Mouse (Mus musculus): ENCODE measurements at regions not wholly inside any gene's neighbourhood (a gene's known extent, or its start where the extent isn't known, plus 50 kb on each side); places are given as distances from the start of the nearest gene placed in this dataset.

DNA sequence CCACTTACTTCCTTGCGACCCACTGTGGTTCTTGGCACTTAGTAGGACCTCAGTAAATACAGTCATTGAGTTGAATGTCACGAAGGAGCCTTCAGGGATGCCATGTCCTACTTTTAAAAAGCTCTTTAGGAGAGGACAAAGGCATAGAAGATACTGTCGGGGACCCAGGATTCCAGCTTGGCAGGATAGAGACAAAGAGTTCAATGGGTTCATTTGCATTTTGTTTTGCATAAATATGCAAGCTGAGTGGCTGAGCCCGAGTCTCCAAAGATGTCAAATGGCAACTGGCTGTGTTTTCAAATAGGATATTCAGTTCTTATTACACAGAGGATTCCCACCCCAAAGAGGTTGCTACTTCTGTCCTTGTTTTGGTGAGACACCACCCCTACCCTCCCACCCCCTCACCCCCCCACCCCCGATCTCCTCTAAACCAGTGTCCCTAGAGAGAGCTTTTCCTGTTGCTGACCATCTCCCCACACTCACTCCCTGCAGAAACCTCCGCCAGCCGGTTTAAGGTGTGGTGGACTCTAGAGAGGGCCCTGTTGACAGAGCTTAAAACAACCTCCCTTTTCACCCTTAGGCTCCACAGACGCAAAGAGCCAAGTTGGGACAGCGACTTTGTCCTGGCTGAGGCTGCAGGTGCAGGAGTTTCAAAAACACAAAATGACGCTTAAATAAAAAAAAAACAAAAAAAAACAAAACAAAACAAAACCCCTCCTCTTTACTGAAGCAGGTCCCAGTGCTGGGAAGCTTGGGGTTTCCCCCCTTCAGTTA, 57.9 kb downstream of the Sox9 start:
- no peak for DNase-seq (ENCODE audit: low spot score)

DNA sequence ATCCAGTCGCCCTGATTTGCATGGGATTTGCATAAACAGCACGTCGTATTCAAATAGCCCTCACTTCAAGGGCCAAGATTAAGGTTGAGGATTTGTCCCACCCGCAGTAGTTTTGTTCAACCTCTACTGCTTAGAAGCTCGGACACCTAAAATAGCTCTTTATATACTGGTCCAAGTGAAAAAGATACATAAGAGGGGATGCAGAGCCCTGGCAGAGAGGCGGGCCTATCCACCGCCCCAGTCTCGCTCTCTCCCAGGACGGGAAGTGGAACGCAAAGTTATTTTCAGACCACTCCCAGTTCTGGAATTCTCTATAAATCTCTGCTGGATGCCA, 58.4 kb downstream of the Sox9 start:
- no peak for DNase-seq (ENCODE audit: low spot score)

DNA sequence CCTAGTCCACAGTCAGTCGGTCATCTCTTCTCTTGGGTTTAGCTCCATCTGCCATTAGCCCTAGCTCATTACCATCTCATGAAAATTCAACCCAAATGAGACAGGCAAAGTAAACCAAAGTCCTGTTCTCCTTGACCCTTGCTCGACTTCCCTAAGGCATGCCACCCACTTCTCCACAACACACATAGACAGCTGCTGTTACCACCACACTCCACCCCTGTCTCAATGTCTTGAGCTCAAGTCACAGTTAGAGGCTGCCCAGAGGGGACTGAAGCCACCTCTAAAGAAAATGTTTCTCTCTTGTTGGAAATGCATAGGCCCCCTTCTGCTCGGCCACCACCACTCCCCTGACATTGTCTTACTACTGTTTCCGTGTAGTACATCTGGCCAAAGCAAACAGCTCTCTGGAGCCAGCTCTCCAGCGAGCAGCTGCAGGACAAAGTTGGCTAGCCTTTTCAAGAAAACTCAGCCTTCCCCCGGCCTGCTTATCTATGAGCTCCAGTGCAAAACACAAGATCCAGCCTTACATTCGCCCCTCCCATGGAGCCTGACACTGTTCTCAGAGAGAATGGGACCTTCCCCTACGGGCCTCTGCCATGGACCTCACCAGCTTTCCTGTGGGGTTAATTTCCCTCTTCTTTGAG, 62.4 kb downstream of the Sox9 start:
- DNase-seq (ENCODE audit: low spot score), result no peak

DNA sequence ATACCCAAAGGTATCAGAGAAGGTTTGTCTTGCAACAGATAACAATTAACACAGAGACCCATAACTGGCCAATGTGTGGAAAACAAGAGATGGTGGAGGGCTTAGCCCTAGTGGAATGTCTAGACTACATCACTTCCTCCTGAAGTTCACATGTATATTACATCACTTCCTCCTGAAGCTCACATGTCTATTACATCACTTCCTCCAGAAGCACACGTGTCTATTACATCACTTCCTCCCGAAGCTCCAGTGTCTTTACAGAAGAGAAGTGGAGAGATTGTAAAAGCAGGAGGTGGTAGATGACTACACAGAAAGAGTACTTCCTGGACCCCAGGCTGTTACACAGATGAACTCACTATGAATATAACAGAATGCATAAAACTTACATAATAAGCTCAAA, 65.1 kb downstream of the Sox9 start:
- DNase-seq (ENCODE audit: low spot score), result no peak

DNA sequence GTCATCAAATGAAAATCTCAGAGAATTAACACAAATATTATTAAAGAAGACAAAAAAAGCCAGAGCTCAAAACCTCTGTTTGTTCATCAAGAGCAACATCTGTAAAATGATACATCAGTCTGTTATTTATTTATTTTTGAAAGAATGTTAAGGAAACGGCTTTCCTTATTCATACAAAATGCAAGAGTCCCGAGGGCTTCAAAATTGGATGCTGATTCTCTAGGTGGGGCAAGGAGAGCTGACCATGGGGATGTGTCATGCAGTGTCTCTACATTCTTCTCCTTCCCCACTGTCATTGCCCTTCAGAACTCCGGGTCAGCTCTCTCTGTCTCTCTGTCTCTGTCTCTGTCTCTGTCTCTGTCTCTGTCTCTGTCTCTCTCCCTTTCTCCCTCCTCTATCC, 65.8 kb downstream of the Sox9 start:
- no peak for DNase-seq (ENCODE audit: low spot score)

DNA sequence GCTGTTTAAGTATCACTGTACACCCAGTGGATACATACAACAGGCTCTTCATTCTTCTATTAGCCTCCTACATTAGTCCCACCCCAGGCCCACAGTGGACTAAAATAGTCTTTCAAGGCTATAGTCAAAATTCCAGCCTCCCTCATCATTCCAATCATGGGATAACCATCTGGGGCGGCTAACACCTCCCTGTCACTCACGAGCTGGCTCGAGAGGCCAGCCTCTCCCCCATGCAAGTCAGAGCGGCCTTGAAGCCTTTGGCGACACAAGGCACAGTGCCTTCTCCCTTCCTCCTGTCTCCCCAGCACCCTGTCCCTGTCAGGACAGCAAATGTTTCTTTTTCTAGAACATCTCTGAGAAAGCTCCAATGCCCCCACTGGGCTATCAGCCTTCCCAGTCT, 68.0 kb downstream of the Sox9 start:
- DNase-seq (ENCODE audit: low spot score), result no peak

DNA sequence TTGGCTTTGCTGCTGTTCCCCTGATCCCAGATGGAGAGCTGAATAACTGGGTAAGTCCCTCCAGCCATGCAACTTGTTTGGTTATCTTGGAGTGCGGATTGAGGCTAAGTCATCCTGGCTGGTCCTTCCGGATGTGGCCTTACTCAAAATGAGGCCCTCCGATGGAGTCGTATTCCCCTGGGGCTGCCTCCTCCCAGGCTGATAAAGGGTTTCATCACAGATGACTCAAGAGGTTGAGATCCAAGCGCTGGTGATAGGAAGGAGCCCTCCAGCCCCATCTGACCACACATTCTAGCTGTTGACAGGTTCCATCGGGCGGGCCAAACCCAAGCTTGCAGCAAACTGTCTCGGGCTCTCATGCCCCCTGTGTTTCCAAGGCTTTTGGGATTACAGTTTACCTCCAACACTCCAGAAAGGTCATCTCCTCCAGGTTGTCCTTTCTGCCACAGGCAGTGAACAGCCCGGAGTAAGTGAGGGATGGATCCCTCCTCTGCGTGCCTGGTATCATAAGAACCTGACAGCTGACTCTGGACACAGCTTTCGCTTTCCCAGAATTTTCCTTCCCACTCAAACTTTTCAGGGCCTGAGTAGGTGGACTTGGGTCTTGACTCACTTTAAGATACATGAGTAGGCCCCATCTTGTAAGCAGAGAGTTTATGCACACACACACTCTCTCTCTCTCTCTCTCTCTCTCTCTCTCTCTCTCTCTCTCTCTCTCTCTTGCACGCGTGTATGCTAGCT, 68.7 kb downstream of the Sox9 start:
- DNase-seq (ENCODE audit: low spot score), result peak; percentile 15

DNA sequence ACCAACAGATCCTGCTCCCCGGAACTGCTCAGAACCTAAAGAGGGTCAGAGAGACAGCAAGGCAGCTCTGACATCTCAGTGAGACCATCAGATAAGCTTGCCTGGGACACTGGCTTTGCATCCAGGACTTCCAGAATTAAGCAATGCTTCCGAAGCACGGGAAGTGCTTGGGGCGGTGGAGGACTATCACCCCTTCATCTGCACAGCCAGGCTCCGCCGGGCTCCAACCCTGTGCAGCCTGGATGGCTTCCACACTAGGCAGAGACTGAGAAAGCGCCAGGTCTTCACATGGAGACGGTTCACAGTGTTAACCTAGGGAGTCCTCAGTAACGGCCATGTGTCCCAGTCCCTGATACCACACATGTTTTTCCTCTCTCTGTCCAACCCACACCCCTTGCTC, 69.3 kb downstream of the Sox9 start:
- DNase-seq (ENCODE audit: low spot score), result no peak

DNA sequence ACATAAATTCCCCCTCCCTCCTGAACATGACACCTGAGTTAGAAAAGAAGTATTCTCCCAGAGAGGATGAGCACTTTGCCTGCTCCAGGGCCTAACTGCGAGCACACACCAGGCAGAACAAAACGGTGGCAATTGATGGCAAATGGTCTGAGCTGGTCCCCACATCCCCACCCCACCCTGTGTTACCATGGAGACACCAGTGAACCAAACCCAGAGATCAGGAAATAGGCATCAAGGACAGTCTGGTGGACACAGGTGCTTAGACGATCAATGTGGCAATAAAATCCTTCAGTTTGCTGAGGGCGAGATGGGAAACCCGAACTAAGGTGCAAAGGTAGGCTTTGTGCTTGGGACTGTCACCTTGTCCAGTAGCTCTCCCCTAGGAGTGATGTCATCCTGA, 74.0 kb downstream of the Sox9 start:
- DNase-seq (ENCODE audit: low spot score), result no peak

DNA sequence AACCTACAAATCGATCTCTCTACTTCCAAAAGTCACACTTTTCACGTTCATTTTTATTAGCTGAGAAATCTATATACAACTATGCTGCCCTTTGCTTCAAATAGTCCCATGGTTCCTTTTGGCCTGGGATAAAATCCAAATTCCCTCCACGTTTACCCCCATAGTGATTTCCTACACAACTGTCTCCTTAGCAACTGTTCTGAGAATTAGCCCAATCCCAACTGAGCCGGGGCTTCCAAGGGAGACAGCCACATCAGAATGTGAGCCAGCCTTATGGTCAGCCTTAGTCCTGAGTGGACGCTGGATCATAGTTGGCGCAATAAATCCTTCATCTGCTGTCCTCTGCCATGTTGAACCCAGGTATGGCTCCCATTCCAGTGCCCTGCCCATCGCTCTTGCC, 77.3 kb downstream of the Sox9 start:
- DNase-seq (ENCODE audit: low spot score), result no peak

DNA sequence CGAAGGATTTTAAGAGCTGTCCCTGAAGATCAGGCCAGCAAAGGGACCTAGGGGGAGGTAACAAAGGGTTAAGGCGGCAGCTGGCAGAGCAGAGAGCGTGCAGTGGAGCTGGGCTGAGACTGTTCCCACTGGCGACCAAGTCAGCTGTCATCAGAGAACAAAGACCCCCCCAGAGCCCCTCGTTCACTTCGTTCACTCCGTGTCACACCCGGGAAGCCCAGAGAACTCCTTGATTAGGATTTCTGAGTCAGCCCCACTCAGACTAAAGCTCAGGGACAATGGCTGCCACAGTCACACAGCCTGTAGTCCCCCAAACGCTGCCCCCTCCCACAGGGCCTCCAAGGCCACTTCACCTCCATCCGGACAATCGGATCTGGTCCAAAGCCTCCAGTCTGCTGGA, 78.8 kb downstream of the Sox9 start:
- no peak for DNase-seq (ENCODE audit: low spot score)

DNA sequence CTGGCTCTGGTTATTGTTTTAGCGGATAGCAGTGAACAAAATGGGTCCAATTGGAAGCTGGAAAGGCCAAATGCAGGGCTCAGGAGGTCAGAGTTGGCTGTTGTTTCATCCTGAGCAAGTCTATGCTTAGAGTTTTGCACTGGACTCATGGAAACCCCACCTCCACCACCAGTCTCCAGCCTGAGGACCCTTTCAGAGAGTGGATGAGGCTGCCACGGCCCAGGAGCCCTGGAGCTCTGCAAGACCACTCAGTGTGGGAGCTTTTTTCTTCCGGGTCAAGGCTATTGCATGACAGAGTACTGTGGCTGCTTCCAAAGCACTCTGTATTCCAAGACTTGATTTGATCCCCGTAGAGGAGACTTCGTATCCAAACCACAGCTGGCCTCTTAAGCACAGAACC, 79.2 kb downstream of the Sox9 start:
- DNase-seq (ENCODE audit: low spot score), result no peak

DNA sequence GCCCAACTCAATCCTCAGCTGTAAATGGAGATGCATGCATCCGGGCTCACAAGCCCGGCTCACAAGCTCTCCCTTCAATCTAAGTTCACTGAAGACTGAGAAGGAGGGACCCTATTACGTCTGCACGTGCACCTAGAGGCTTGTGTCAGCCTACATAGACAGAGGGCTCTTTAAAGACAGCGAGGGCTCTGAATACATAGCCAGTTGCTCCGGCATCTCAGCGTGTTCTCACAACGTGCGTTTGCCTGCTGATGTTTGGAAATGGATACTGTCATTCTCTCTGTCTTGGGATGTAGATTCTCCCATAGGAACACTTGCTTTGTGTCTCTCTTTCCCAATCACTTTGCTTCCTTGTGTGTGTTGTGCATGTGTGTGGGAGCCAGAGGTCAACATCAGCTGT, 83.8 kb downstream of the Sox9 start:
- DNase-seq (ENCODE audit: low spot score), result no peak

DNA sequence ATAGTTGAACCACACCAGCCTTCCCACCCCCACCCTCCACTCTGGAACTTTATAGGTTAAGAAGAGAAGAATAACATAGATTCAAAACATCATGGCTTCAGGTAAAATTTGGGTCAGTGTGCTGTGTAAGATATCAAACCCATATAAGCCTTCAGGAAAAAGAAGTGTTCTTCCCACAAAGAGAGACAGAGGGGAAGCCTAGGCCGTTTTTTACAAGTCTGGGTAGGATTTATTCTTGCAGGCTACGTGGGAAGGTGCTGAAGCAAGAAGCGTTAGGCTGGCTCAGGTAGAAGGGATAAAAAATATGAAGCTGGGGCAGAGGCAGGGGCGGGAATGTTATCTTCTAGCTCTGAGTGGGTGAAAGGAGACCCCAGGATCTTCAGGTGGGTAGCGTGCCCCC, 87.5 kb downstream of the Sox9 start:
- DNase-seq (ENCODE audit: low spot score), result no peak

DNA sequence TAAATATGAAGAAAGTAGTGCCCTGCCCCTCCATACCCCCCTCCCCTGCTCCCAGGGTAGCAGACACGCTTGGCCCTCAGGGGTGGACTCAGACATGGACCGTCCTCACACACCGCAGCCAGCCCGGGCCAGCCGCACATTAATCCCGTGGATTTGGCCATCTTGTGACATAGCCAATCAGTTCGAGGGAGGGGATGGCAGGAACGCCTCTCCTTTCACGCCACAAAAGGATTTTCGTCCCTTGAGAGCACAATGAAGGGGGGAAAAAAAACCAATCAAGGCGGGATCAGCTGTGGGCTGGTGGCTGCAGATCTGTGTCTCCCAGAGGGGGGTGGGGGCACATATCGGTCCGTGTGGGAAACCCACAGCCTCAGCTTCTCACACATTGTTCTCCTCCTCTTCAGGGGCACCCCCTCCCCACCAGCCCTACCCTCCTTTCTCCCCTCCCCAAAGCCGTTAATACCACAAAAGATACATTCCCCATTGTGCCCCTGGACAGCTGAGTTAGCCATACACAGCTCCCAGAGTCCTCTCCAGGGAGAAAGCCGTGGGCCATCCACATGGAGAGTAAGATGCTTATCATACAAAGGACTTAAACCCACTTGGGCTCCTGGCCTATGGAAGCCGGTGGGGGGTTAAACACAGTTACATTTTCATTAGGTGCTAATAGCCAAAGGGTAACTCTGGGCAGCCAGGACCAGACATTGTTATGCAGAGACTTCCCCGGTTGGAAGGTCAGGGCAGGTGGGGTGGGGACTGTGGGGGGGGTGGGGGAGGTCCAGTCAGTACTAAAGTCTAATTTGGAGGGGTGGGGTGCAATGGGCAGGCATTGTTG, 88.4 kb downstream of the Sox9 start:
- no peak for DNase-seq (ENCODE audit: low spot score)

DNA sequence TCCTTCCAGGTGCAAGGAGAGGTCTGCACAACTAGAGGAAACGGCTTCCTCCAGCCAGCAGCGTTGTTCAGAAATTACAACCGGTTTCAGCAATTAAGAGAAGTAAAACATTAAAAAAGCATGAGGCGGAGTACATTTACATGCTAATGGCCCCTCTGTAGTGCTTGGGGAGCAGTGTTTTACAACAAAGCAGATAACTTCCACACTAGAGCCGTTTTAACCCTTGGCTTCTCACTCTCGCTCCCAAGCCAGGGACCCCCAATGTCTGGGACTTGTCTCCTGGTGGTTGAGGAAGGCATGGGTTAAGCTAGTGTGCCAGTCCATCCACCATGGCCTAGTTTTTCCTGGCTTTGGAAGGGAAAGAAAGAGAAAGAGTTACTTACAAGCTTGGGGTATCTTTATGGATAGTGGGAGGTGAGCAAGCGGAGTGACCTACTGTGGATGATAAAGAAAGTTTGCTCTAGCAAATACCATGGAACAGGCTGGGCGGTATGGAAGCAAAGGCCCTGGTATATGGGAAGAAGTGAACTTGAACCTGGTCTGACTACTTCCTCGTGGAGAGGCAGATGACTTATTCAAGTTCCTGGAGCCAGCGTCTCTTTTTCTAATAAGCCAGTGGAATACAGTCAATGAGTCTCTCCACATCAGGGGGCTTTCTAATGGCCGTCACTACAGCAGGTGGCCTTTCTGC, 90.8 kb downstream of the Sox9 start:
- no peak for DNase-seq (ENCODE audit: low spot score)

DNA sequence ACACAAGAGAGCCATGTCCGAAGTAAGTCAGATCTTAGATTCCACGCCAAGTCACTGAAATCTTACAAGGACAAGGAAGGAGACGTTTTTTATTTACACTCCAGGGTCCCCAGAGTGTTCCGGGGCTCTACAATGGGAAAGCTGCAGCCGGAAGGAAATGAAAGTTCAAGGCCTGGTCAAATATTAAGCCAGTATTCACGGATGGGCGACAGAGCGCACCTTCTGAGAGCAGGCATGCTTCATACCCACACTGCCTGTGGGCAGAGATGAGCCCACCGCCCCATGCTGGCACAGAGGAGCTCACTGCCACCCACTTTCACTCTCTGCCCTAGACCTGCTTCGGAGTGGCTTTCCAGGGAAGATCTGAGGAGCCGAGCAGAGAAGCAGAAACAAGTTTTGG, 92.2 kb downstream of the Sox9 start:
- no peak for DNase-seq (ENCODE audit: low spot score)

DNA sequence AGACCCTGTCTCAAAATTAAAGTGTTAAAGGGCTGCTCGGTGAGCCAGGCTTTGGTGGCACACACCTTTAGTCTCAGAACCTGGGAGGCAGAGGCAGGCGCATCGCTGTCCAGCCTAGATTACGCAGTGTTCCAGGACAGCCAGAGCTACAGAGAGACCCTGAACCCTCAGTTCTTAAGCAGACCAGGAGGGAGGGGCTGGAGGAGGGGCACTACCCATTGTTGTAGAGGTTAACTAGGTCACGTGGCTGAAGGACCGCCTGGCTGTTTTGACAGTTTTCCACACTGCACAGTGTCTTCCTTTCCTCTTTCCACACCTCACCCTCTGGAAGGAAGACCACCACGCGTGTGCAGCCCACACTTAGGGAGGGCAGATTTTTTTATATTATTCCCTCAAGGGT, 94.2 kb downstream of the Sox9 start:
- DNase-seq (ENCODE audit: low spot score), result no peak

DNA sequence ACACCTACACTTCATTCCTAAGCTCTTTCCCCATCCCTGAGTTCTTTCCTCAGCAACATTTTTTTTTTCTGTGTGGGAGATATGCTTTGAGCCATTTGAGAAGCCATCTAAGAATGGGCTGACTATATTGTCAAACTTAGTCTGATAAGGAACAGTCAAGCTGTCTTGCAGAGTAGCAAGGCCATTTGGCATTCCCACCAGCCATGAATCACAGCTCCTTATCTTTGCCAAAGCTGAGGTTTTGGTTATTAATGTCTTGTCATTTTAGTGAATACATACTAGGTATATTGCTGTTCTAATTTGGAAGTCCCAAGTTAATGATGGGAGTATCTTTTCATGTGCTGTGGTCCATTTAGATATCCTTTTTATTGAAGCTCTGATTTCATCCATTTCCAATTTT, 96.4 kb downstream of the Sox9 start:
- no peak for DNase-seq (ENCODE audit: low spot score)

DNA sequence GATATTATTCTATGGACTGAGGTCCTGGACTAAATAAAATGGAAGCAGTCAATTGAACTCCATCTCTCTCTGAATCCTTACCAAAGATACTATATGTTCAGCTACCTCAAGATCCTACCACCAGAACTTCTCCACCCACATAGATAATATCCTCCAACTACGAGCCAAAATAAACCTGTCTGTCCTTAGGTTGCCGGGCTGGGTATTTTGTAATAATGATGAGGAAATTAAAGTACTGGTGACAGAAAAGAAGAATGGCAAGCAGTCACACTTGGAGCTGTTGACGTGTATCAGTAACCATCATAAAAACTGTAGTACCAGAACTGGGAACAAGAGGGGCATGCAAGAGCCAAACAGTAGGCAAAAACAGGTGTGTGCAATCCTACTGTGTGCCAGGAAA, 98.7 kb downstream of the Sox9 start:
- DNase-seq (ENCODE audit: low spot score), result no peak

DNA sequence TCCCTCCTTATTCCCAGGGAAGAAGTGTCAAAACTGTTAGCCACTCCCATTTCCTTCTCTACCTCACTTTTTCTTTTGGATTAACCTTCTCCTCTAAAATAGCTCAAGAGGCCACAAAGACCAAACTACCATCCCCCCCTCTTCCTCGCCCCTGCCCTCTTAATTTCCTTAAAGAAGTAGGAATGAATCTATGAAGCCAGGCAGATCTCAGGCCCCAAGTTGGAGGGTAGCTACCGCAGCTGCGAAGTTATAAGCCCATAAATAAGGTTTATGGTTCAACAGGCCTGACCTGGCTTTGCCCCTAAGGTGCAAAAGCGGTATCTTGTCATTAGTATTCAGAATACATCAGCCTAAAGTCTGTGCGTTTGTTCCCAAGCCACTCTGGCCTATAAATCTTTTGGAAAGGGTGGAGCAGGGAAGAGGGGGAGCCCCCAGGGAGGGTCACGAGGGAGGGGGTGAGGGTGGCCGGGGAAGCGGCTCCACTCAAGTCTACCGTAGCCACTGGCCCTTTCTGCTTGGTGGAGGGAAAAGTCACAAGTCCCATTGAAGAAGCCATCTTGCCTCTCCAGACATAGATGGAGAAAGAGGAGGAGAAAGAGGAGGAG, 103.4 kb downstream of the Sox9 start:
- DNase-seq (ENCODE audit: low spot score), result no peak

DNA sequence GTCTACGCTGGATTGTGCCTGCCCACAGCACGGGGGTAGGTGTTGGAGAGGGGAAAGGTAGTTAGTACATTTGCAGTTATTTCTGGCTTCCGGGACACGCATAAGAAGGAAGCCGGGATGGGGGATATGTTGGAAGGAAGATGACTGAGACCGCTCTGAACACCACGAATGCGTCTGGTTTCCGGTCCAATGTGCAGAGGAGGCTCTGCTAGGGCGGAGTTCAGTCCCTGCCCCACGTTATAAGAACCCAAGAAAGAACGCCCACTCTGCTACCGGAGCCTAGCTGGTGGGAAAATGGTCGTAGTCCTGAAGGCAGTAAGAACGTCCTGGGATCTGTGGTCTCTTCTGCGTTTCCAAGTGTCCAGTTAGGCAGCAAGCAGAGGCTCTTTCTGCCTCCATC, 104.1 kb downstream of the Sox9 start:
- no peak for DNase-seq (ENCODE audit: low spot score)

Data from urinary bladder, postnatal 14 days (tissue).